Mouse (Mus musculus): ENCODE results near the gene Pla2g10. TPM values are rescaled to one million over a fixed set of nuclear protein-coding genes. Genes with fewer than 3 reads are reported as not detected.
A peak's percentile ranks its signal among the peaks of the same experiment; 100 is the strongest.
"Not testable (repeated sequence)": the region's sequence is repeated elsewhere in the genome, so short reads cannot be mapped to it uniquely, and the experiment has no call there.

The Pla2g10 gene
- total RNA-seq, 1 experiment from 2014 or later: not detected

- not testable (repeated sequence) for ATAC-seq (replicated peaks in 1 of 2; ENCODE audit: insufficient read depth in 1 of 2, low FRiP score in 2 of 2, low TSS enrichment in 1 of 2, low read depth in 1 of 2, poor library complexity in 2 of 2, severe bottlenecking in 2 of 2)
These were observed 8.3 kb upstream of the Pla2g10 start for GRCm38 (mm10) chr16:13739044-13739443.

- no peak for ATAC-seq (replicated peaks in 1 of 2; ENCODE audit: insufficient read depth in 1 of 2, low FRiP score in 2 of 2, low TSS enrichment in 1 of 2, low read depth in 1 of 2, poor library complexity in 2 of 2, severe bottlenecking in 2 of 2)
These were observed 5.2 kb upstream of the Pla2g10 start for GRCm38 (mm10) chr16:13735977-13736376.

- peak; percentile 51 to 53 for ATAC-seq (replicated peaks in 1 of 2; ENCODE audit: insufficient read depth in 1 of 2, low FRiP score in 2 of 2, low TSS enrichment in 1 of 2, low read depth in 1 of 2, poor library complexity in 2 of 2, severe bottlenecking in 2 of 2)
These were observed 2.8 kb upstream of the Pla2g10 start for GRCm38 (mm10) chr16:13733518-13734137.

GRCm38 (mm10) chr16:13732786-13733185, 2.0 kb upstream of the Pla2g10 start:
- ATAC-seq (replicated peaks in 1 of 2; ENCODE audit: insufficient read depth in 1 of 2, low FRiP score in 2 of 2, low TSS enrichment in 1 of 2, low read depth in 1 of 2, poor library complexity in 2 of 2, severe bottlenecking in 2 of 2): no peak

- ATAC-seq (replicated peaks in 1 of 2; ENCODE audit: insufficient read depth in 1 of 2, low FRiP score in 2 of 2, low TSS enrichment in 1 of 2, low read depth in 1 of 2, poor library complexity in 2 of 2, severe bottlenecking in 2 of 2): no peak
These were observed 1.4 kb downstream of the Pla2g10 start for GRCm38 (mm10) chr16:13729428-13729827.

- ATAC-seq (replicated peaks in 1 of 2; ENCODE audit: insufficient read depth in 1 of 2, low FRiP score in 2 of 2, low TSS enrichment in 1 of 2, low read depth in 1 of 2, poor library complexity in 2 of 2, severe bottlenecking in 2 of 2): no peak
These were observed 2.9 kb downstream of the Pla2g10 start for GRCm38 (mm10) chr16:13727811-13728335.

GRCm38 (mm10) chr16:13722937-13723336, 7.8 kb downstream of the Pla2g10 start:
- no peak for ATAC-seq (replicated peaks in 1 of 2; ENCODE audit: insufficient read depth in 1 of 2, low FRiP score in 2 of 2, low TSS enrichment in 1 of 2, low read depth in 1 of 2, poor library complexity in 2 of 2, severe bottlenecking in 2 of 2)

- ATAC-seq (replicated peaks in 1 of 2; ENCODE audit: insufficient read depth in 1 of 2, low FRiP score in 2 of 2, low TSS enrichment in 1 of 2, low read depth in 1 of 2, poor library complexity in 2 of 2, severe bottlenecking in 2 of 2): peak in 1 of 2 experiments; percentile 62; a peak in 2 of 4 replicates
These were observed 13.8 kb downstream of the Pla2g10 start for GRCm38 (mm10) chr16:13716821-13717553.

- ATAC-seq (replicated peaks in 1 of 2; ENCODE audit: insufficient read depth in 1 of 2, low FRiP score in 2 of 2, low TSS enrichment in 1 of 2, low read depth in 1 of 2, poor library complexity in 2 of 2, severe bottlenecking in 2 of 2): no peak
These were observed 15.9 kb downstream of the Pla2g10 start for GRCm38 (mm10) chr16:13714910-13715309.

- no peak for ATAC-seq (replicated peaks in 1 of 2; ENCODE audit: insufficient read depth in 1 of 2, low FRiP score in 2 of 2, low TSS enrichment in 1 of 2, low read depth in 1 of 2, poor library complexity in 2 of 2, severe bottlenecking in 2 of 2)
These were observed 26.1 kb downstream of the Pla2g10 start for GRCm38 (mm10) chr16:13704676-13705075.

- ATAC-seq (replicated peaks in 1 of 2; ENCODE audit: insufficient read depth in 1 of 2, low FRiP score in 2 of 2, low TSS enrichment in 1 of 2, low read depth in 1 of 2, poor library complexity in 2 of 2, severe bottlenecking in 2 of 2): no peak
These were observed 28.6 kb downstream of the Pla2g10 start for GRCm38 (mm10) chr16:13702184-13702583.

- ATAC-seq (replicated peaks in 1 of 2; ENCODE audit: insufficient read depth in 1 of 2, low FRiP score in 2 of 2, low TSS enrichment in 1 of 2, low read depth in 1 of 2, poor library complexity in 2 of 2, severe bottlenecking in 2 of 2): no peak
These were observed 31.8 kb downstream of the Pla2g10 start for GRCm38 (mm10) chr16:13698998-13699397.

- ATAC-seq (replicated peaks in 1 of 2; ENCODE audit: insufficient read depth in 1 of 2, low FRiP score in 2 of 2, low TSS enrichment in 1 of 2, low read depth in 1 of 2, poor library complexity in 2 of 2, severe bottlenecking in 2 of 2): no peak
These were observed 52.0 kb downstream of the Pla2g10 start for GRCm38 (mm10) chr16:13678601-13679319.

- no peak for ATAC-seq (replicated peaks in 1 of 2; ENCODE audit: insufficient read depth in 1 of 2, low FRiP score in 2 of 2, low TSS enrichment in 1 of 2, low read depth in 1 of 2, poor library complexity in 2 of 2, severe bottlenecking in 2 of 2)
These were observed 56.3 kb downstream of the Pla2g10 start for GRCm38 (mm10) chr16:13674511-13674910.

GRCm38 (mm10) chr16:13673114-13673513, 57.7 kb downstream of the Pla2g10 start:
- ATAC-seq (replicated peaks in 1 of 2; ENCODE audit: insufficient read depth in 1 of 2, low FRiP score in 2 of 2, low TSS enrichment in 1 of 2, low read depth in 1 of 2, poor library complexity in 2 of 2, severe bottlenecking in 2 of 2): no peak

GRCm38 (mm10) chr16:13672386-13672898, 58.3 kb downstream of the Pla2g10 start:
- peak; percentile 75 to 77 for ATAC-seq (replicated peaks in 1 of 2; ENCODE audit: insufficient read depth in 1 of 2, low FRiP score in 2 of 2, low TSS enrichment in 1 of 2, low read depth in 1 of 2, poor library complexity in 2 of 2, severe bottlenecking in 2 of 2)

GRCm38 (mm10) chr16:13671685-13672385, 58.9 kb downstream of the Pla2g10 start, which contains the start of the genes Bfar and 3110001I22Rik:
Gene Bfar (plus strand): TSS chr16:13671858.
Gene 3110001I22Rik (plus strand): TSS chr16:13671929.
- ATAC-seq (replicated peaks in 1 of 2; ENCODE audit: insufficient read depth in 1 of 2, low FRiP score in 2 of 2, low TSS enrichment in 1 of 2, low read depth in 1 of 2, poor library complexity in 2 of 2, severe bottlenecking in 2 of 2): peak; percentile 73 to 74
